Mouse (Mus musculus) kidney, embryonic 16.5 days (tissue): ENCODE measurements at regions not wholly inside any gene's neighbourhood (a gene's known extent, or its start where the extent isn't known, plus 50 kb on each side); places are given as distances from the start of the nearest gene placed in this dataset.
"Not testable (repeated sequence)": the region's sequence is repeated elsewhere in the genome, so short reads cannot be mapped to it uniquely, and the experiment has no call there.

Experiments
- ATAC-seq: fragments of 200-750 bp; cut with Nextera tagmentation; 2 replicates; pipeline ENCODE4 v1.8.0; 2017; ENCODE audit warnings: moderate TSS enrichment; ENCODE audit not compliant: low FRiP score, low TSS enrichment
- H3K27ac ChIP-seq: fragments of 300-500 bp; sonication (generic); 2 replicates; pipeline ENCODE4 v1.5.1; 2014; ENCODE audit warnings: low read length
- H3K27me3 ChIP-seq: fragments of 300-500 bp; sonication (generic); 2 replicates; pipeline ENCODE4 v1.6.1; 2014; ENCODE audit warnings: low read length, control low read depth, mixed read lengths; ENCODE audit not compliant: insufficient read depth
- H3K36me3 ChIP-seq: fragments of 300-500 bp; sonication (generic); 2 replicates; pipeline ENCODE4 v1.6.1; 2014; ENCODE audit warnings: low read length, control low read depth, mixed read lengths; ENCODE audit not compliant: insufficient read depth
- H3K4me1 ChIP-seq: fragments of 300-500 bp; sonication (generic); 2 replicates; pipeline ENCODE4 v1.6.1; 2014; ENCODE audit warnings: low read length, control low read depth, mixed read lengths; ENCODE audit not compliant: insufficient read depth
- H3K4me2 ChIP-seq: fragments of 300-500 bp; sonication (generic); replicated peaks from 2 replicates; pipeline ENCODE4 v1.6.1; 2014; ENCODE audit warnings: low read depth, low read length
- H3K4me3 ChIP-seq: fragments of 300-500 bp; sonication (generic); 2 replicates; pipeline ENCODE4 v1.5.1; 2014; ENCODE audit warnings: mild to moderate bottlenecking, low read length
- H3K9ac ChIP-seq: fragments of 300-500 bp; sonication (generic); replicated peaks from 2 replicates; pipeline ENCODE4 v1.6.1; 2014; ENCODE audit warnings: low read length
- H3K9me3 ChIP-seq: fragments of 300-500 bp; sonication (generic); 2 replicates; pipeline ENCODE4 v1.6.1; 2016; ENCODE audit warnings: low read length, control low read depth
- WGBS: fragments of 180-500 bp; shearing (Covaris S2); extraction: QIAGEN DNeasy Blood & Tissue Kit; methylation state at CpG from one replicate; pipeline ENCODE4 v1.1.7; 2014; 5-methylcytosine and 5-hydroxymethylcytosine counted together

GRCm38 (mm10) chr3:16533643-16534042, 527.4 kb upstream of the Gm5150 start:
- ATAC-seq, result no peak
- no peaks in the 10 kb centered on the region for H3K27me3 ChIP-seq
- no peak overlapping the region for H3K4me3 ChIP-seq
- H3K27ac ChIP-seq, result no peak overlapping the region
- H3K9ac ChIP-seq, result no peak overlapping the region
- no peak overlapping the region for H3K4me2 ChIP-seq
- no peaks in the 10 kb centered on the region for H3K4me1 ChIP-seq
- no peaks in the 10 kb centered on the region for H3K36me3 ChIP-seq
- no peaks in the 10 kb centered on the region; the same call in 1 of the 2 replicates for H3K9me3 ChIP-seq

DNA sequence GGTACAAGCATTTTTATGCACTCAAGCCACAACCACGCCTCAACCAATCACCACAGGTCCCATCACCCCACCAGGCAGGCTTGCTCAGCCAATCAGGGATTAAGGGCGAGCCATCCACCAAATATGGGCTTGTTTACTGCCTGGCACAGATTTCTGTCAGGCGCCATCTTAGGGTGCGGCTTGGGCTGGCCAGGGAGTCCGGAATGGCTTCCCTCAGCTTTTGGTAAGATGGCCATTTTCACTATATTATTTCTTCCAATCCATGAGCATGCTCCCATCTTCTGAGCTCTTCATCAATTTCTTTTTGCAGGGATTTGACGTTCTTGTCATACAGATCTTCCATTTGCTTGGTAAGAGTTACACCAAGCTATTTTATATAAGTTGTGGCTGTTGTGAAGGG, 521.3 kb upstream of the Gm5150 start:
- H3K4me3 ChIP-seq, H3K36me3 ChIP-seq, H3K27ac ChIP-seq, H3K9me3 ChIP-seq, H3K27me3 ChIP-seq, ATAC-seq, H3K4me2 ChIP-seq, H3K4me1 ChIP-seq, H3K9ac ChIP-seq: not testable (repeated sequence)
- WGBS, result 80% methylated on average over 6 of the region's 6 CpGs

GRCm38 (mm10) chr3:16488431-16488830, 482.2 kb upstream of the Gm5150 start:
- not testable (repeated sequence) for H3K9ac ChIP-seq, H3K9me3 ChIP-seq, H3K27ac ChIP-seq, H3K4me3 ChIP-seq, H3K4me2 ChIP-seq, H3K36me3 ChIP-seq, H3K27me3 ChIP-seq, ATAC-seq, H3K4me1 ChIP-seq
- 83% methylated on average over 3 of the region's 3 CpGs for WGBS

GRCm38 (mm10) chr3:16482750-16483149, 476.5 kb upstream of the Gm5150 start:
- Histone ChIP-seq H3K27me3 (no peaks in the 10 kb centered on the region), H3K27ac (no peak overlapping the region), H3K4me2 (no peak overlapping the region), H3K9me3 (no peaks in the 10 kb centered on the region), H3K4me1 (no peaks in the 10 kb centered on the region), H3K4me3 (no peak overlapping the region), H3K36me3 (no peaks in the 10 kb centered on the region), H3K9ac (no peak overlapping the region)
- ATAC-seq, result no peak
- WGBS, result 69% methylated on average over 1 of the region's 1 CpGs

- no peak overlapping the region for H3K4me3 ChIP-seq
- H3K9me3 ChIP-seq, result no peaks in the 10 kb centered on the region
- no peak overlapping the region for H3K27ac ChIP-seq
- H3K4me2 ChIP-seq, result no peak overlapping the region
- WGBS, result 71% methylated on average over 1 of the region's 1 CpGs
- no peak overlapping the region for H3K9ac ChIP-seq
- ATAC-seq, result no peak
- no peaks in the 10 kb centered on the region for H3K27me3 ChIP-seq
- no peaks in the 10 kb centered on the region for H3K36me3 ChIP-seq
- H3K4me1 ChIP-seq, result no peaks in the 10 kb centered on the region
These were observed 465.1 kb upstream of the Gm5150 start for GRCm38 (mm10) chr3:16471360-16471759.

DNA sequence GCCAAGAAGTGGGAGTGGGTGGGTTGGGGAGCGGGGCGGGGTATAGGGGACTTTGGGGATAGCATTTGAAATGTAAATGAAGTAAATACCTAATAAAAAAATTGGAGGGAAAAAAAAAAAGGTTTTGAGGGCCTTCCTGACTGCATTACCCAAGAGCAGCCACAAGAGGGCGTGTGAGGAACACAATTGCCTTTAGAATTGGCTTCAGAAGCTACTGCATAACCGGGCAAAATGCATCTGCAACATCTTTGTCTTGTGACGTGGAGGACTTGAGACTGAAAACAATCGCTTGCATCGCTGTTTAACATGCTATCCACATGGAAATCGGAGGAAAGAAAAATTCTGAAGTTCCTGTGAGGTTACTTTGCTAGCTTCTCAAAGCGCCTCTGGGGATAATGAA, 460.2 kb upstream of the Gm5150 start:
- WGBS, result 19% methylated on average over 9 of the region's 9 CpGs
- H3K4me2 ChIP-seq, result peak overlapping the region; percentile 27; the same call in 1 of the 2 replicates

GRCm38 (mm10) chr3:16465357-16465756, 459.1 kb upstream of the Gm5150 start:
- no peak overlapping the region for H3K27ac ChIP-seq
- WGBS, result 67% methylated on average over 3 of the region's 3 CpGs
- H3K9ac ChIP-seq, result no peak overlapping the region
- no peaks in the 10 kb centered on the region for H3K27me3 ChIP-seq
- H3K4me1 ChIP-seq, result no peaks in the 10 kb centered on the region
- H3K36me3 ChIP-seq, result no peaks in the 10 kb centered on the region
- ATAC-seq, result no peak
- H3K4me2 ChIP-seq, result no peak overlapping the region
- H3K4me3 ChIP-seq, result no peak overlapping the region
- no peaks in the 10 kb centered on the region for H3K9me3 ChIP-seq

More for the DNA sequence above, 460.2 kb upstream of the Gm5150 start:
- Histone ChIP-seq H3K27ac (no peak overlapping the region), H3K9me3 (no peaks in the 10 kb centered on the region), H3K4me3 (no peak overlapping the region; the same call in 1 of the 2 replicates), H3K27me3 (no peaks in the 10 kb centered on the region), H3K36me3 (no peaks in the 10 kb centered on the region), H3K4me1 (no peaks in the 10 kb centered on the region), H3K9ac (no peak overlapping the region)
- ATAC-seq, result no peak

- Histone ChIP-seq H3K27ac (no peak overlapping the region), H3K36me3 (no peaks in the 10 kb centered on the region), H3K9ac (no peak overlapping the region), H3K4me3 (no peak overlapping the region), H3K4me1 (no peaks in the 10 kb centered on the region), H3K4me2 (no peak overlapping the region), H3K9me3 (no peaks in the 10 kb centered on the region), H3K27me3 (no peaks in the 10 kb centered on the region)
- no peak for ATAC-seq
- 80% methylated on average over 2 of the region's 2 CpGs for WGBS
These were observed 458.1 kb upstream of the Gm5150 start for GRCm38 (mm10) chr3:16464301-16464700.

GRCm38 (mm10) chr3:16433033-16433432, 426.8 kb upstream of the Gm5150 start:
- H3K9me3 ChIP-seq, result no peaks in the 10 kb centered on the region
- H3K4me3 ChIP-seq, result no peak overlapping the region
- H3K27me3 ChIP-seq, result no peaks in the 10 kb centered on the region
- H3K36me3 ChIP-seq, result no peaks in the 10 kb centered on the region
- no peak overlapping the region for H3K27ac ChIP-seq
- no peak overlapping the region for H3K4me2 ChIP-seq
- no peaks in the 10 kb centered on the region for H3K4me1 ChIP-seq
- no peak overlapping the region for H3K9ac ChIP-seq
- no peak for ATAC-seq

GRCm38 (mm10) chr3:16431819-16432115, 425.5 kb upstream of the Gm5150 start:
- H3K36me3 ChIP-seq, result no peaks in the 10 kb centered on the region
- H3K27me3 ChIP-seq, result no peaks in the 10 kb centered on the region
- no peak overlapping the region for H3K4me3 ChIP-seq
- H3K4me2 ChIP-seq, result no peak overlapping the region
- H3K27ac ChIP-seq, result no peak overlapping the region
- no peaks in the 10 kb centered on the region for H3K9me3 ChIP-seq
- no peak for ATAC-seq
- H3K9ac ChIP-seq, result no peak overlapping the region
- no peaks in the 10 kb centered on the region for H3K4me1 ChIP-seq
